Mouse (Mus musculus): ENCODE measurements around the gene Tenm4. TPM values are rescaled to one million over a fixed set of nuclear protein-coding genes. Genes with fewer than 3 reads are reported as not detected.

The Tenm4 gene
- total and polyA plus RNA-seq, 3 experiments: 9.2 to 15.2 TPM; not detected in 1

DNA sequence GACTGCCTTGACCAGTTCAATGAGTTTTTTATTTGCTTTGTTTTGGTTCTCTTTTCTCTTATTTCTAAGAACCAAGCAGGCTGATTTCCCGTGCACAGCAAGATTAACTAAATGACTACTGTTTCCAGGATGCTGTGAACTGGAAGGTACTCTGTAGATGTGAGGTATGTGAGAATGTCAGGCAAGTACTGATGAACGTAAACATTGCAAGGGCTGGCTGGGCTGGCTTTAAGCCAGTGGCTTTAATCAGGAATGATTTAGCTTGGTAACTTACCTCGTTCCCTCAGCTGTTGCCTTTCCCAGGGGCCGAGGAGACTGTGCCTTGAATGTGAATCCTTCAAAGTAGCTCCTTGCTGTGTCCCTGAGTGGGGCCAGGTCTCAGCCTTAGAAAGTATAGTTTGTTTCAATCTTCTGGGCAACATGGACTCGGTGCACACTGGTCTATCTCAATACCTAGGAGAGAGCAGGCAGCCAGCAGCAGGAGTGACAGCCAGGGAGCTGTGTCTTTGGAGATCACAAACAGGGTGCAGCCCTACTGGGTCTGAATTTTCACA, 134.4 kb downstream of the Tenm4 start:
- Histone ChIP-seq H3K9me3 (replicated peaks; ENCODE audit: insufficient read depth, low read length) (no peaks in the 10 kb centered on the region), H3K27ac (ENCODE audit: control insufficient read depth, low read depth, low read length) (no peak overlapping the region)
- TF ChIP-seq HCFC1 (IDR thresholded peaks at IDR 0.05; ENCODE audit: low read depth, low read length): no peak
- TF ChIP-seq POLR2AphosphoS5 (IDR thresholded peaks at IDR 0.05; ENCODE audit: borderline replicate concordance, low read depth, low read length): no peak
- TF ChIP-seq ZNF384 (IDR thresholded peaks at IDR 0.05; ENCODE audit: low read depth, low read length): no peak

DNA sequence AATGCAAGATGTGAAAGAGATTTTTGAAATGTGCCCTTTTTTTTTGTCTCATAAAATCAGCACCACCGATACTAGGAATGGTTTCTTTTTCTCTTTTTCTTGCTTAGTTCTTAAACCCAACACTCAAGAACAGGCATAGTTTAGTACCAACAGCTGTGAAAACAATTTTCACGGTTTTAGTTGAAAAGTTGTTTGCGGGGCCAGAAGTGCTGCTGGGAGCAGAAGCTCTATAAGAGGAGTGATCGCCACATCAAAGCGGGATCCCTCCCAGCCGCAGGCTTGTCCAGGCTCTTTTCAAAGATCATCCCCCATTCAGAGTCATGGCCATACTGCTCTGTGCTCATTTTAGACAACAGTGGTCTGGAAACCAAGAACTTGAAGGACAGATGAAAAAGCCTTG, 137.1 kb downstream of the Tenm4 start:
- no peak overlapping the region for H3K4me3 ChIP-seq (ENCODE audit: control insufficient read depth in 1 of 2, insufficient read depth in 1 of 2, low read depth in 2 of 2, low read length in 2 of 2)
- H3K4me1 ChIP-seq (ENCODE audit: control insufficient read depth in 1 of 2, insufficient read depth in 2 of 2, low read length in 2 of 2): no peaks in the 10 kb centered on the region
- no peak for DNase-seq (ENCODE audit: low read depth, low spot score)
- TF ChIP-seq MYC (IDR thresholded peaks at IDR 0.05; ENCODE audit: low read depth, low read length): no peak
- no peak for TF ChIP-seq UBTF (IDR thresholded peaks at IDR 0.05; ENCODE audit: borderline replicate concordance, insufficient read depth, low read depth, low read length)
- TF ChIP-seq ELF1 (IDR thresholded peaks at IDR 0.05; ENCODE audit: low read depth, low read length): no peak
- TF ChIP-seq MAFK (IDR thresholded peaks at IDR 0.05; ENCODE audit: borderline replicate concordance, low read depth, low read length): no peak
- no peak for TF ChIP-seq MXI1 (IDR thresholded peaks at IDR 0.05; ENCODE audit: low read depth, low read length)
- TF ChIP-seq MAZ (IDR thresholded peaks at IDR 0.05; ENCODE audit: low read depth, low read length): no peak
- TF ChIP-seq ZC3H11A (IDR thresholded peaks at IDR 0.05; ENCODE audit: low read depth, low read length): no peak
- TF ChIP-seq POLR2A (IDR thresholded peaks at IDR 0.05; ENCODE audit: control insufficient read depth in 1 of 2, insufficient read depth in 1 of 2, low read depth in 1 of 2, low read length in 2 of 2, poor library complexity in 1 of 2): no peak
- no peak for TF ChIP-seq MYB (IDR thresholded peaks at IDR 0.05; ENCODE audit: low read depth, low read length)
- TF ChIP-seq TCF12 (IDR thresholded peaks at IDR 0.05; ENCODE audit: low read depth, low read length): no peak
- no peak for TF ChIP-seq NELFE (IDR thresholded peaks at IDR 0.05; ENCODE audit: low read depth, low read length)
- no peak for TF ChIP-seq BHLHE40 (IDR thresholded peaks at IDR 0.05; ENCODE audit: borderline replicate concordance, low read depth, low read length)
- no peak for TF ChIP-seq GABPA (IDR thresholded peaks at IDR 0.05; ENCODE audit: low read depth, low read length)
- H3K9ac ChIP-seq (ENCODE audit: control insufficient read depth, low read depth, low read length, poor library complexity, severe bottlenecking): no peak overlapping the region
- H3K27me3 ChIP-seq (ENCODE audit: control insufficient read depth in 1 of 2, insufficient read depth in 2 of 2, low read length in 2 of 2): no peaks in the 10 kb centered on the region
- no peaks in the 10 kb centered on the region for H3K9me3 ChIP-seq (replicated peaks; ENCODE audit: insufficient read depth, low read length)
- no peaks in the 10 kb centered on the region for H3K79me2 ChIP-seq (ENCODE audit: control insufficient read depth, insufficient read depth, low read length, poor library complexity)
- H3K36me3 ChIP-seq (ENCODE audit: control insufficient read depth in 1 of 2, insufficient read depth in 2 of 2, low read length in 2 of 2): no peaks in the 10 kb centered on the region
- no peak overlapping the region for H3K27ac ChIP-seq (ENCODE audit: control insufficient read depth, low read depth, low read length)

More for the DNA sequence above, 134.4 kb downstream of the Tenm4 start:
- Histone ChIP-seq H3K79me2 (ENCODE audit: control insufficient read depth, insufficient read depth, low read length, poor library complexity) (no peaks in the 10 kb centered on the region), H3K4me3 (ENCODE audit: control insufficient read depth in 1 of 2, insufficient read depth in 1 of 2, low read depth in 2 of 2, low read length in 2 of 2) (no peak overlapping the region), H3K27me3 (ENCODE audit: control insufficient read depth in 1 of 2, insufficient read depth in 2 of 2, low read length in 2 of 2) (no peaks in the 10 kb centered on the region), H3K9ac (ENCODE audit: control insufficient read depth, low read depth, low read length, poor library complexity, severe bottlenecking) (no peak overlapping the region), H3K4me1 (ENCODE audit: control insufficient read depth in 1 of 2, insufficient read depth in 2 of 2, low read length in 2 of 2) (no peaks in the 10 kb centered on the region), H3K36me3 (ENCODE audit: control insufficient read depth in 1 of 2, insufficient read depth in 2 of 2, low read length in 2 of 2) (no peaks in the 10 kb centered on the region)
- DNase-seq (ENCODE audit: low read depth, low spot score): no peak
